Mouse (Mus musculus): Measurements from ENCODE around the gene Trpv5. TPM values are rescaled to one million over a fixed set of nuclear protein-coding genes. Genes with fewer than 3 reads are reported as not detected.

The Trpv5 gene
- polyA plus RNA-seq, 1 experiment: not detected

DNA sequence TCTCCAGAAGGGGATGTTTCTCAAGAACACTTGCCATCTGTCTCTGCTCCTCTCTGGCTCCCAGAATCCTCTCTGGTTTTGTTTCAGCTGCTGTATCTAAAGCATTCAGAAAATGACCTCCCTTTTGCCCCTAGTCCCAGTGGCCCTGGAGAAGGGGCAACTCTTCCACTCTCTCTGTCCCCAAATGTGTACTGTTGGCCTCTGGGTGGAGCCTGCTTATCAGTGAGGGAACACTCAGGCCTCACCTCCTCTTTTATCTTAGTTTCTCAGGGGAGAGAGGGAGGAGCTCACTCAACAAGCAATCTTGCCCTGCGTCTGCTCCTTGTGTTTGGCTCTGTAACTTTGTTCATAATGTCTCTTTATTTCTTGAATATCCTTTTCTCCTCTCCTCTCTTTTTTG is 23.6 kb upstream of the Trpv5 start, which contains the start of gene Kel:
Gene Kel (minus strand): TSS at position 217 of the 400 bp plus-strand sequence.
- Histone ChIP-seq H3K36me3 (ENCODE audit: control insufficient read depth, insufficient read depth) (no peaks in the 10 kb centered on the region), H3K4me2 (ENCODE audit: low read depth) (no peak within 1 kb of the TSS), H3ac (ENCODE audit: control insufficient read depth, insufficient read length) (no peak within 1 kb of the TSS), H3K4me3 (no peak within 1 kb of the TSS), H3K27me3 (ENCODE audit: control insufficient read depth, insufficient read depth, insufficient read length) (no peaks in the 10 kb centered on the region), H3K79me2 (ENCODE audit: control insufficient read depth, insufficient read depth) (no peaks in the 10 kb centered on the region)
- TF ChIP-seq MYOD1 (IDR thresholded peaks at IDR 0.05; ENCODE audit: control insufficient read depth in 1 of 3, insufficient read length in 2 of 3, low read depth in 2 of 3) (no peak), TCF3 (IDR thresholded peaks at IDR 0.05; ENCODE audit: insufficient read length, low read depth) (no peak), REST (IDR thresholded peaks at IDR 0.05; ENCODE audit: insufficient read depth, insufficient read length) (no peak), TCF12 (IDR thresholded peaks at IDR 0.05; ENCODE audit: insufficient read depth, poor library complexity, severe bottlenecking) (no peak), CEBPB (IDR thresholded peaks at IDR 0.05; ENCODE audit: insufficient read depth, poor library complexity, severe bottlenecking) (no peak), MYOG (IDR thresholded peaks at IDR 0.05; ENCODE audit: control insufficient read depth in 1 of 3, insufficient read depth in 1 of 3, insufficient read length in 2 of 3, low read depth in 2 of 3) (no peak), SRF (IDR thresholded peaks at IDR 0.05; ENCODE audit: control insufficient read depth, insufficient read length, low read depth) (no peak), E2F4 (IDR thresholded peaks at IDR 0.05; ENCODE audit: insufficient read depth) (no peak), POLR2AphosphoS2 (IDR thresholded peaks at IDR 0.05; ENCODE audit: insufficient read length, low read depth) (no peak), MAX (IDR thresholded peaks at IDR 0.05; ENCODE audit: low read depth) (no peak), USF1 (IDR thresholded peaks at IDR 0.05; ENCODE audit: low read depth) (no peak), POLR2A (IDR thresholded peaks at IDR 0.05; ENCODE audit: insufficient read length, low read depth) (no peak)

DNA sequence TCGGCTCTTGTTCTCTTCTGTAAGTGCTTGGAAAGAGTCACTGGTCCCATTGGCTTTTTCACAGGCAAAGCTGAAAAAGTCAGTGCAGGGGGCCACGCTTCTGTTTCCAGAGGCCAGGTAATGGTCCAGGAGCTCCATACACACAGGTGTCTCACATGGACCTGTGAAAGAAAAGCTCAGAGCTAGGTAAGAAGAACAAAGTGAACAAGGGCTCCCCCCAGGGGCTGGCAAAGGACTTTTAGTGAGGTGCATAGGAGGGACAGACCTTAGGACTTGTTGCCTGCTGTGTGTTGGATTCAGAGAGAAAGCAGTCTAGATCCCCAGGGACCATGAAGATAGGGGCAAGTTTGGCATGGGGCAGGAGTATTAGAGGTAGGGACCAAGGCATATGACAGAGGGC is 22.4 kb upstream of the Trpv5 start:
- no peak for TF ChIP-seq MAX (IDR thresholded peaks at IDR 0.05; ENCODE audit: low read depth)
- no peak for TF ChIP-seq CEBPB (IDR thresholded peaks at IDR 0.05; ENCODE audit: insufficient read depth, poor library complexity, severe bottlenecking)
- no peak for TF ChIP-seq SRF (IDR thresholded peaks at IDR 0.05; ENCODE audit: control insufficient read depth, insufficient read length, low read depth)
- TF ChIP-seq TCF3 (IDR thresholded peaks at IDR 0.05; ENCODE audit: insufficient read length, low read depth): no peak
- no peak for TF ChIP-seq POLR2A (IDR thresholded peaks at IDR 0.05; ENCODE audit: insufficient read length, low read depth)
- TF ChIP-seq REST (IDR thresholded peaks at IDR 0.05; ENCODE audit: insufficient read depth, insufficient read length): no peak
- TF ChIP-seq MYOG (IDR thresholded peaks at IDR 0.05; ENCODE audit: control insufficient read depth in 1 of 3, insufficient read depth in 1 of 3, insufficient read length in 2 of 3, low read depth in 2 of 3): no peak
- TF ChIP-seq MYOD1 (IDR thresholded peaks at IDR 0.05; ENCODE audit: control insufficient read depth in 1 of 3, insufficient read length in 2 of 3, low read depth in 2 of 3): no peak
- TF ChIP-seq TCF12 (IDR thresholded peaks at IDR 0.05; ENCODE audit: insufficient read depth, poor library complexity, severe bottlenecking): no peak
- TF ChIP-seq E2F4 (IDR thresholded peaks at IDR 0.05; ENCODE audit: insufficient read depth): no peak
- TF ChIP-seq POLR2AphosphoS2 (IDR thresholded peaks at IDR 0.05; ENCODE audit: insufficient read length, low read depth): no peak
- TF ChIP-seq USF1 (IDR thresholded peaks at IDR 0.05; ENCODE audit: low read depth): no peak
- Histone ChIP-seq H3K27me3 (ENCODE audit: control insufficient read depth, insufficient read depth, insufficient read length) (no peaks in the 10 kb centered on the region), H3ac (ENCODE audit: control insufficient read depth, insufficient read length) (no peak overlapping the region), H3K4me2 (ENCODE audit: low read depth) (no peak overlapping the region), H3K36me3 (ENCODE audit: control insufficient read depth, insufficient read depth) (no peaks in the 10 kb centered on the region), H3K4me3 (no peak overlapping the region), H3K79me2 (ENCODE audit: control insufficient read depth, insufficient read depth) (no peaks in the 10 kb centered on the region)

GRCm38 (mm10) chr6:41701245-41701644 is 20.7 kb upstream of the Trpv5 start:
- TF ChIP-seq E2F4 (IDR thresholded peaks at IDR 0.05; ENCODE audit: insufficient read depth): no peak
- TF ChIP-seq POLR2A (IDR thresholded peaks at IDR 0.05; ENCODE audit: insufficient read length, low read depth): no peak
- no peak for TF ChIP-seq CEBPB (IDR thresholded peaks at IDR 0.05; ENCODE audit: insufficient read depth, poor library complexity, severe bottlenecking)
- no peak for TF ChIP-seq TCF3 (IDR thresholded peaks at IDR 0.05; ENCODE audit: insufficient read length, low read depth)
- TF ChIP-seq POLR2AphosphoS2 (IDR thresholded peaks at IDR 0.05; ENCODE audit: insufficient read length, low read depth): no peak
- no peak for TF ChIP-seq MYOG (IDR thresholded peaks at IDR 0.05; ENCODE audit: control insufficient read depth in 1 of 3, insufficient read depth in 1 of 3, insufficient read length in 2 of 3, low read depth in 2 of 3)
- TF ChIP-seq REST (IDR thresholded peaks at IDR 0.05; ENCODE audit: insufficient read depth, insufficient read length): no peak
- no peak for TF ChIP-seq MYOD1 (IDR thresholded peaks at IDR 0.05; ENCODE audit: control insufficient read depth in 1 of 3, insufficient read length in 2 of 3, low read depth in 2 of 3)
- TF ChIP-seq USF1 (IDR thresholded peaks at IDR 0.05; ENCODE audit: low read depth): no peak
- no peak for TF ChIP-seq SRF (IDR thresholded peaks at IDR 0.05; ENCODE audit: control insufficient read depth, insufficient read length, low read depth)
- no peak for TF ChIP-seq TCF12 (IDR thresholded peaks at IDR 0.05; ENCODE audit: insufficient read depth, poor library complexity, severe bottlenecking)
- TF ChIP-seq MAX (IDR thresholded peaks at IDR 0.05; ENCODE audit: low read depth): no peak
- Histone ChIP-seq H3K79me2 (ENCODE audit: control insufficient read depth, insufficient read depth) (no peaks in the 10 kb centered on the region), H3K36me3 (ENCODE audit: control insufficient read depth, insufficient read depth) (no peaks in the 10 kb centered on the region), H3K27me3 (ENCODE audit: control insufficient read depth, insufficient read depth, insufficient read length) (no peaks in the 10 kb centered on the region), H3ac (ENCODE audit: control insufficient read depth, insufficient read length) (no peak overlapping the region), H3K4me2 (ENCODE audit: low read depth) (no peak overlapping the region), H3K4me3 (no peak overlapping the region)

DNA sequence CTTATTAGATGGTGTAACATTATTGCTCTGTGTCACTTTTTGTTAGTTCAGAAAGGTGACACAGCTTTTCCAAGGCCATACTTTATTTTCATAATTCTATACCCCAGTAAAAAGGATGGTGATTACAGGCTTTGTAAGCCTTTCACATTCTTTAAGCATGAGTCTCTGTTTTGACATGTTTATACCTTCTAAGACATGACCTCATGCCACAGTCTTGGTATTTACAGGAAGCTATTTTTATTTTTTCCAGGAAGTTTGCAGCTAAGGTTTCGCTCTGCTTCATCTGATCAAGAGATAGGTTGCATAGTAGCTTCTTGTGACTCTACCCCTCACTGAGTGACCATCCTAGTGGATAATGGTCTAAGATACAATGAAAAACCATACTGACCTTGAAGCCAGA is 13.8 kb upstream of the Trpv5 start:
- no peak overlapping the region for H3ac ChIP-seq (ENCODE audit: control insufficient read depth, insufficient read length)
- no peak overlapping the region for H3K4me2 ChIP-seq (ENCODE audit: low read depth)
- no peaks in the 10 kb centered on the region for H3K79me2 ChIP-seq (ENCODE audit: control insufficient read depth, insufficient read depth)
- no peaks in the 10 kb centered on the region for H3K27me3 ChIP-seq (ENCODE audit: control insufficient read depth, insufficient read depth, insufficient read length)
- no peak for TF ChIP-seq POLR2AphosphoS2 (IDR thresholded peaks at IDR 0.05; ENCODE audit: insufficient read length, low read depth)
- TF ChIP-seq TCF12 (IDR thresholded peaks at IDR 0.05; ENCODE audit: insufficient read depth, poor library complexity, severe bottlenecking): no peak
- TF ChIP-seq POLR2A (IDR thresholded peaks at IDR 0.05; ENCODE audit: insufficient read length, low read depth): no peak
- TF ChIP-seq MYOG (IDR thresholded peaks at IDR 0.05; ENCODE audit: control insufficient read depth in 1 of 3, insufficient read depth in 1 of 3, insufficient read length in 2 of 3, low read depth in 2 of 3): no peak
- no peak for TF ChIP-seq CEBPB (IDR thresholded peaks at IDR 0.05; ENCODE audit: insufficient read depth, poor library complexity, severe bottlenecking)
- no peak for TF ChIP-seq USF1 (IDR thresholded peaks at IDR 0.05; ENCODE audit: low read depth)
- no peak for TF ChIP-seq E2F4 (IDR thresholded peaks at IDR 0.05; ENCODE audit: insufficient read depth)
- TF ChIP-seq TCF3 (IDR thresholded peaks at IDR 0.05; ENCODE audit: insufficient read length, low read depth): no peak
- no peak for TF ChIP-seq MYOD1 (IDR thresholded peaks at IDR 0.05; ENCODE audit: control insufficient read depth in 1 of 3, insufficient read length in 2 of 3, low read depth in 2 of 3)
- no peak for TF ChIP-seq REST (IDR thresholded peaks at IDR 0.05; ENCODE audit: insufficient read depth, insufficient read length)
- no peak for TF ChIP-seq SRF (IDR thresholded peaks at IDR 0.05; ENCODE audit: control insufficient read depth, insufficient read length, low read depth)
- no peak for TF ChIP-seq MAX (IDR thresholded peaks at IDR 0.05; ENCODE audit: low read depth)
- no peak overlapping the region for H3K4me3 ChIP-seq
- H3K36me3 ChIP-seq (ENCODE audit: control insufficient read depth, insufficient read depth): no peaks in the 10 kb centered on the region

All from myocyte (in vitro differentiated cells).